Mouse (Mus musculus): ENCODE results near the gene Il5ra.

DNA sequence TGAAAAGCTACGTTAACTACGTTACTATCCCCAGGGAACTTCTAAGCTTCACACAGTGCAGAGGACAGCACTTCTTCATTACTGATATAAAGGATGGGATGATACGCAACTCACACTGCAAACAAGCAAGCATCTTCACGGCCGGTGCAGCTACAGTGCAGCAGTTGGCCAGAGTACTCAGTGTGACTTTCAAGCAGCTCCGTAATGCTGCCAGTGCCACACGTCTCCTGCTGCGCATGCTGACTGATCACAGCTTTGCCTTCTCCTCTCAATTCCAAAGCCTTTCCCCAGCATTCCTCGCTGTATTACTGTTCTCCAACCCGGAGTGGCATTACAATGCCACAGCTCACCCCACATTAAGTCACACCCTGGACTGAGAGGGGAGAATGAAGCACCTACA is 44.8 kb upstream of the Il5ra start:
- no peak for TF ChIP-seq POLR2A (IDR thresholded peaks at IDR 0.05; ENCODE audit: borderline replicate concordance, control insufficient read depth, low read depth, low read length)
- no peak for TF ChIP-seq CTCF (IDR thresholded peaks at IDR 0.05; ENCODE audit: control insufficient read depth, insufficient read depth, low read length)

All from bone marrow, adult 2 months (tissue).